Mouse (Mus musculus): ENCODE measurements around the gene Grm6. TPM values are rescaled to one million over a fixed set of nuclear protein-coding genes. Genes with fewer than 3 reads are reported as not detected.

Gene Grm6
- not detected for total RNA-seq (2022)

GRCm38 (mm10) chr11:50850177-50850735, at the start of gene Grm6:
TSS of gene Grm6 (plus strand) at chr11:50850685.
- DNase-seq (ENCODE audit: low spot score in 2 of 2): no peak

DNA sequence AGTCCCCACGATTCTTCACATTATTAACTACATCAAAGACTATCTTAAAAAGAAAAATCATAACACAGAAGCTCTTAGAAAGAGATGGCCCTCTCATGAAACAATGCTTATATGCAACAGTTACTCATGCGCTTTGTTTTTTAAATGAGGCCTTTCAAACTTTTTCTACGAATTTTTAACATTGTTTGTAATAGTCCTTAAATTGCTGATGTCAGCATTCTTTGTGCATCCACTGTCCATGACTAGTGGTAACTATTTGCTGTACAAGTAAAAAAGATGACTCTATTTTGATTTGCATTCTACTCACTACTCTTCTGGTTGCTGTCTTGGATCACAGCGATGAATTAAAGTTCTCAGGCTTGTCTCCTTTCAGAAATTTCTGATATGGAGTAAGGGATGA, 36.3 kb upstream of the Grm6 start:
- DNase-seq (ENCODE audit: low spot score in 2 of 2): no peak

DNA sequence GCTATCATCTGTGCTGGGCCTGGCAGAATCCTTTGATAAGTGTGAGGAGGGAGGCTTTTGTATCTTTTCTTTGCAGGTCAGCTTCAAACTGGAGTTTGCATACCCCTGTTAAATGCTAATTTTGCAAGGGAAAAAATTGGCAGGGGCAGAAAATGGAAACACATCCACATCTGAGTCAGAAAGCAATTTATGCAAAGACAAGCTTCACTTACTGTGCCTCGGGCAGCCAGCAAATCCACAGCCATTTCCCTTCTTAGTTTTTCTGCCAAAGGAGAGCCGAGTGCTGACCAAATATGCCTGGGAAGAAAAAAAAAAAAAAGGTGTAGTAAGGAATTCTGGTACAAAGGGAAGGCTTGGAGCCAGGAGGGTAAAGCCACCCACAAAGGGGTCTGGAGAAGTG, 24.3 kb upstream of the Grm6 start:
- DNase-seq (ENCODE audit: low spot score in 2 of 2): no peak

- DNase-seq (ENCODE audit: low spot score in 2 of 2): peak; percentile 76
Measured at GRCm38 (mm10) chr11:50827010-50827953, 23.2 kb upstream of the Grm6 start, which contains the start of gene Zfp354c. TSS of gene Zfp354c (minus strand) at chr11:50827724.

DNA sequence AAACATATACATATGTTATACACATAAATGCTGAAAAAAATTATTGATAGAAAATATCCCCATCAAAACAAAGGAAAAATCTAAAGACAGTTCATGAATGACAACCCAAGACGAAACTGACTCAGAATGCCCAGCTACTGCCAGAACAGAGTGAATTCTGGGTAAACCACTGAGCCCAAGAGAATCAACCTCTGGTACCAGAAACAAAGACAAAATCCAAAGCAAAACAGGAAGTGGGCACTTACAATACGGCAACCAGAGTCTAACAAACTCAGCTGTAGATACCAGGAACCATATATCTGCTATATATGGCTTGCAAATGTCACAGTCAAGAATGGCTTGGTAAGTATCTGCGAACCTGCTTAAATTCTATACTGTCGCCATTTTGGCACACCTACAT, 14.8 kb upstream of the Grm6 start:
- DNase-seq (ENCODE audit: low spot score in 2 of 2): no peak

DNA sequence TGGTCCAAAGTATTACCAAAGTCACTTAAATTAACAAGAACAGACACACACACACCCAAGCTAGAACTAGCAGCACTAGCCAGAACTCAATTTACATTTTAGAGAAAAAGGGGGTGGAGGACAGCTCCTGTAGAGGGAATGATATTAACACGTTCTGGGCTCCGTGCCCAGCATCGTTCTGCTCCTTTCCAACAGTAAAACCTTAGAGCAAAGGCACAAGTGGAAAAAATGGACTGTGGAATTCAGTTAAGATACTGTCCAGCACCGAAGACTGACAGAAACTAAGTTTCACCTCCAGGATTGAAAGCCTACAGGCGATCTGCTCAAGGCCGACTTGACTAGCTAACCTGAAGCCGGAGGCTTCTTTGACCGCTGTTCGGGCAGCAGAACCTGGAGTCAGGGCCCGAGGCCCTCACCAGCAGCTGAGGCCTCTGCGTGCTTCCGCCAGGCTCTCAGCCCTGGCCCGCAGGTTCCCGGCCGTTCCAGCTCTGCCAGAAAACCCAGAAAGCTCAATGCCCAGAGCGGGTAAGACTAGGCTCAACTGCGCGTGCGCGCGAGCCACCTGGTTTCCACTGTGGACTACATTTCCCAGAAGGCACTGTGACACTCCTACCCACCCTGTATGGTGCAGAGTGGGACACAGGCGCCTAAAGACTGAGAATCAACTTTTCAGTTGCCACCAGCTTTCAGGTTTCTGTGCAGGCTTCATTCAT, 9.3 kb upstream of the Grm6 start, which contains the start of gene Zfp879:
TSS of gene Zfp879 (minus strand) at position 530 of the 713 bp plus-strand sequence.
- peak; percentile 94 to 97 for DNase-seq (ENCODE audit: low spot score in 2 of 2)

- no peak for DNase-seq (ENCODE audit: low spot score in 2 of 2)
Measured at GRCm38 (mm10) chr11:50845951-50846350, 4.5 kb upstream of the Grm6 start.

GRCm38 (mm10) chr11:50847047-50847446, 3.4 kb upstream of the Grm6 start:
- no peak for DNase-seq (ENCODE audit: low spot score in 2 of 2)

- DNase-seq (ENCODE audit: low spot score in 2 of 2): no peak
Measured at GRCm38 (mm10) chr11:50848520-50849137, 1.9 kb upstream of the Grm6 start.

DNA sequence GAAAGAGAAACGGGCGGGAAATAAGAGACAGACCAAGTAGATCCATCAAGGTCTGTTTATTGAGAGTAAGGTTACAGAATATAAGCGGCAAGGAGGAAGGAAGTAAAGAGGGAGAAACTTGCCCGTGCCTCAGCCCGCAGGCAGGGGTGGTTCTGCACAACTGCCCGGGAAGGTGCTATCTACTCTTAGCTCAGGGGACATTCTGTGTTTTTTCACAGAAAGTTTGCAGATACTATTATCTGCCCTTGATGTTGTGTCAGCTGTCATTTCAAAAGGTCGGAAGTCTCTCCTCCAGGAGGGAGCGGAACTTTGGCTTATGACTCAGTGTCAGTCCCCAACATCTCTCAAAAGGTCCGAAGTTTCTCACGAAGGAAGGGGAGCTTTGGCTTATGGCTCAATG, 1.2 kb upstream of the Grm6 start:
- no peak for DNase-seq (ENCODE audit: low spot score in 2 of 2)

DNA sequence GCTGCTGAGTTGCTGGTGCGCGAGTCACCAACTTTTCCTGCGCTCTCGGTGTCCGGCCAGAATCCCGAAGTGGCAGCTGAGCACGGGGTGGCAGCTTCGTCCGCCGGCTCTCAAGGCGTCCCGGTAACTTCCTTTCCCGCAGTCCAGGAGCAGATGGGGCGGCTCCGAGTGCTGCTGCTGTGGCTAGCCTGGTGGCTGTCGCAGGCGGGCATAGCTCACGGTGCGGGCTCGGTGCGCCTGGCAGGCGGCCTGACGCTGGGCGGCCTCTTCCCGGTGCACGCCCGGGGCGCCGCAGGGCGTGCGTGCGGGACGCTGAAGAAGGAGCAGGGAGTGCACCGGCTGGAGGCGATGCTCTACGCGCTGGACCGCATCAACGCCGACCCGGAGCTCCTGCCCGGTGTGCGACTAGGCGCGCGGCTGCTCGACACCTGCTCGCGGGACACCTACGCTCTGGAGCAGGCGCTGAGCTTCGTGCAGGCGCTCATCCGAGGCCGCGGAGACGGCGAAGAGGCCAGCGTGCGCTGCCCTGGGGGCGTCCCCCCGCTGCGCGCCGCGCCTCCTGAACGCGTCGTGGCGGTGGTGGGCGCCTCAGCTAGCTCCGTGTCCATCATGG, 610 bp downstream of the Grm6 start:
- DNase-seq (ENCODE audit: low spot score in 2 of 2): no peak

DNA sequence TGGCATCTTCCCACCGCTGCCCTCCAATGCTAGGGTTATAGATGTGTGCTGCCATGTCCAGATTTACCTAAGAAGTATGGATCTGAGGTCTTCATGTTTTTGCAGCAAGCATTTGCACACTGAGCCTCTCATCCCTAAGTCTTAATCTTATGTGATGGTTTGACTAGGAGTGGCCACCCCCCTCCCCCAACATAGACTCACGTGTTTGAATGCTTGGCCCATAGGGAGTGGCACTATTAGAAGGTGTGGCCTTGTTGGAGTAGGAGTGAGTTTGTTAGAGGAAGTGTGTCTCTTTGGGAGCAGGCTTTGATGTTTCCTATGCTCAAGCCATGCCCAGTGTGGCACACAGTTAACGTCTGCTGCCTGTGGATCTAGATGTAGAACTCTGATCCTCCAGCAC, 28.2 kb downstream of the Grm6 start:
- DNase-seq (ENCODE audit: low spot score in 2 of 2): no peak

GRCm38 (mm10) chr11:50883756-50884155, 33.3 kb downstream of the Grm6 start:
- no peak for DNase-seq (ENCODE audit: low spot score in 2 of 2)

DNA sequence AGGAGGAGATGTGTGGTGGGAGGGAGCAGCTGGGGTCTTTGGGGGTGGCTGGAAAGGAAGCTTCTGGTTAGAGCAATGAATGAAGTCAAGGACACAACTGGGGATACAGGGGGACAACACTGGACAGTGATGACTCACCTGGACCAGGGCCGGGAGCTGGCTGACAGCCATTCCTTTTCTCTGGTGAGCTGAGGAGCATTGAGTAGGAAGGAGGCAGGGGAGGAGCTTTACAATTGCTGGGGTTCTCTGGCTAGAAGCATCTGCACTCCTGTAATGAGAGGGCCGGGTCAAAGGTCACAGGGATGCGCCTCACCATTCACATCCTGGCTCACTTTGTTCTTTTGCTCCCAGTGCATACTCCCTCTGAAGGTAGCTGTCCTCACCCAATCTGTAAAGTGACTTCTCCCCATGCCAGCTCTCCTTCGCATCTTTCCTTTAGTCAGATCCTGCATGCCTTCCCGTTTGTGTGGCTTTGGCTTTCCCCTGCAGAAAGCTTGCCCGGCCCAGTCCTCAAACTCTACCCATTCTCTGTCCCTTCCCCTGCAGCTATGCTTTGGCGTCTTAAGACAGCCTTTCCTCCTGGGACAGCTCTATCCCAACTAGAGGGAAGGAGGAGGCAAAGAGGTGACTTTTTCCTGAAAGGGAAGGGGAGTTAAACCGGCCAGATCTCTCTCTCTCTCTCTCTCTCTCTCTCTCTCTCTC, 35.9 kb downstream of the Grm6 start:
- DNase-seq (ENCODE audit: low spot score in 2 of 2): peak in 1 of 2 experiments; percentile 25

DNA sequence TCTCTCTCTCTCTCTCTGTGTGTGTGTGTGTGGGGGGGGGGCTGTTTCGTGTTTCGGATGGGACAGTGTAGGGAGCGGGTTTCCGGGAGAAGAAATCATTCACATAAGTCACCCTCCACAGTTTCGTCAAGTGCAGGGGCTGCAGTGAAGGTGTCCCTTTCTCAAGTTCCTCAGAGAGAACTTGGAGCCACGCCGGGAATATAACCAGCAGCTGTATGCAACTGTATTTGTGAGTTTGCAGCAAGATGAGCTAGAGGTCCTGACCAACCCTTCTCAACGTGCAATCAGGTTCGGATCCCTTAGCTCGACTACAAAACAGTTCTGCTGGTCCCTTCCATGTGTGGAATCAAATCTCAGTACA, 36.4 kb downstream of the Grm6 start:
- DNase-seq (ENCODE audit: low spot score in 2 of 2): no peak

GRCm38 (mm10) chr11:50887390-50888128, 37.1 kb downstream of the Grm6 start, which contains the start of gene Zfp454:
TSS of gene Zfp454 (minus strand) at chr11:50887651.
- peak; percentile 87 to 95 for DNase-seq (ENCODE audit: low spot score in 2 of 2)

- DNase-seq (ENCODE audit: low spot score in 2 of 2): no peak
Measured at GRCm38 (mm10) chr11:50892441-50892840, 42.0 kb downstream of the Grm6 start.

GRCm38 (mm10) chr11:50897359-50897758, 46.9 kb downstream of the Grm6 start:
- no peak for DNase-seq (ENCODE audit: low spot score in 2 of 2)

DNA sequence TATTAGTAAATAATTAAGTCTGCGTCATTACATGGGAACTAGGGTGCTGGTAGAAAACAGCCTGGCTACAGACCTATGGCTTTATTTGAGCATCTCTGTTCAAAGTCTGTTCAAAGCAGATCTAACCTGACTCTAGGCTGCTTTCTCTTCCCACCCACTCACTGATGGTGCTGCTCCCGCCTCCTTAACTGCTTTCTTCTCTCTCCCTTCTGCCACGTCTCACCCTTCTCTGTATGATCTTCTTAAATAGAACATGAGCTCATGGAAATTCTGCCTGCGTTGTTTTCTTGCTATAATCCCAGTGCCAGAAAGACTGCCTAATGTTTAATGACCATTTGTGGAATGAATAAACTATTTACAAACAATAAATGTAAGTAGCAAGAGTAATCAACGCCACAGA, 57.7 kb downstream of the Grm6 start:
- DNase-seq (ENCODE audit: low spot score in 2 of 2): peak in 1 of 2 experiments; percentile 47

DNA sequence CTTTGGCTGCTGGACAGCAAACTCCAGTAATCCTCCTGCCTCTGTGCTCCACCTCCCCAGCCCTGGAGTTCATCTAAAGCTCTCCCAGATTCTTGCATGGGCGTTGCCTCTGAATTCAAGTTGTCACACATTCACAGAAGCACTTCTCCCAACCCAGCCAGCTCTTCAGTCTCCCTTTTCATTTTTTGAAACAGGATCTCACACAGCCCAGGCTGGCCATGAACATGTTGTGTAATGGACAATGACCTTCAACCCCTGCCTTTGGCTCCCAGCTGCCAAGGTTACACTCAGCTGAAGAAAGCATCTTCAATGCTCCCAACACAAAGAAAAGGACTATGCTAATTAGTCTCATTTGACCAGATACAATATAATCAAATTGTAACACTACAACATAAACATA, 62.8 kb downstream of the Grm6 start:
- DNase-seq (ENCODE audit: low spot score in 2 of 2): no peak

All from left cerebral cortex, adult 8-10 months (tissue).